Mouse (Mus musculus) spleen, embryonic (tissue): ENCODE measurements around the gene Mgat2.
"Not testable (repeated sequence)": the region's sequence is repeated elsewhere in the genome, so short reads cannot be mapped to it uniquely, and the experiment has no call there.

Experiments used
- CTCF ChIA-PET: fragments of 350-600 bp; sonication (Branson Sonifier 250); formaldehyde crosslinking; loops from one replicate; lab custom pipeline; 2022; lab: Charles Lee

Mgat2 gene

GRCm38 (mm10) chr12:69183583-69184308, at the start of gene Mgat2, which contains the start of gene Rpl36al:
Gene Mgat2, plus strand, starts transcription at chr12:69184157.
Gene Rpl36al, minus strand, starts transcription at chr12:69184083.
- CTCF ChIA-PET, result no interaction called here

GRCm38 (mm10) chr12:69139201-69139600, 44.8 kb upstream of the Mgat2 start:
- CTCF ChIA-PET, result no interaction called here

- CTCF ChIA-PET, result interaction anchor here (0.6 kb wide), 1 partner anchor 797 kb away, joined by 4 read pairs; no protein-coding TSS in a partner anchor
These were observed 44.1 kb upstream of the Mgat2 start for GRCm38 (mm10) chr12:69139841-69140240.

DNA sequence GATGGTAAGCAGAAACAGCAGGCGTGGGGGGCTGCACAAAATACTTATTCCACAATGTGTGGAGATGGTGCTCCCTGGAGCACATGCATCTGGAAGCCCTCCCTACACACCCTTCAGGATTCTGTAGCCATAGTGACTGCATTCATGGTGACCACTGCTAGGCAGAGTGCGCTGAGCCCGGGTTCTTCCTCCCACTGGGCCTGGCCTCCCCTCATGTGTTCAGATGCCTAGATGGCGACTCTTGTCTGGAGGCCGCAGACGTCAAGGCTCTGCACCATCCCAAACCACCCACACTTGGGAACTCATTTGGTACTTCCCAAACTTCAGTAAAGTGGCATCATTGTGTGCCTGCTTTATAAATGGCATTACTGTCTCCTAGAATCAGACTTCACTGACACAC, 40.5 kb upstream of the Mgat2 start:
- CTCF ChIA-PET, result no interaction called here

GRCm38 (mm10) chr12:69147166-69147735, 36.7 kb upstream of the Mgat2 start:
- CTCF ChIA-PET, result no interaction called here

- CTCF ChIA-PET, result no interaction called here
These were observed 33.9 kb upstream of the Mgat2 start for GRCm38 (mm10) chr12:69150049-69150448.

DNA sequence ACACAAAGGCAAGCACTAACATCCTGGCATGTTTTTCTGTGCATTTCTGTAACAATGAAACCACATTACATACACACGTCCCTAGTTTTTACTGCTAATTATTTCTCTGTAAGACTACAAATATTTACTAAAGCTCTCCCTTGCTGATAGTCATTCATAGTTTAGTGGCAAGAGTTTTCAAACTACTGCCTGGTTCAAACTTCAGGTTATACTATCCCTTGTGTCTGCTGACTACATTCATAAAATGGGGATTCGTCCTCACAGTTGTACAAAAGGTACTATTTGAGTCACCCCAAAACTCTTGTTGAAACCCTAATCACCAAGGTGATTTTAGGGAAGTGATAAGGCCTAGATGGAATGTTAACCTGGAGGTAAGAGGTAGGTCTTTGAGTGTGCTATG, 28.0 kb upstream of the Mgat2 start:
- CTCF ChIA-PET, result interaction anchor here (0.6 kb wide), 1 partner anchor 23 kb away, joined by 5 read pairs; no protein-coding TSS in a partner anchor

- CTCF ChIA-PET, result interaction anchor here (0.6 kb wide), 1 partner anchor 22 kb away, joined by 5 read pairs; no protein-coding TSS in a partner anchor
These were observed 27.5 kb upstream of the Mgat2 start for GRCm38 (mm10) chr12:69156436-69156835.

DNA sequence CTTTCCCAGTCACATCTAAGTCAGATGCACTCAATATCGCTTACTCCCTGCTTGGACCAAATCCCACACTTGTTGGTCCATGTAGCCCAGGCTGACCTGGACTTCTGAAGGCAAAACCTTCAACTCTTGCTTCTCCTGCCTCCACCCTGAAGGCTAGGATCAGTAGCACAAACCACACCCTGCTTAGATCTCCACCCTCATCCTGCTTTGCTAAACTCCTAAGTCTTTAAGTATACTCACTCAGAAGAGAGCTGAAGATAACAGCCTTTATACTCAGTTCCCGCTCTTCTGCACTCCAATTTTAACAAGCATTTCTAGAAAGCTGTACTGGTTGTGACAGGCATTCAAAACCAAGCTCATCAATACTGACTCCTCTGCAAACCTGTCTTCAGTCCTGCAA, 26.9 kb upstream of the Mgat2 start:
- CTCF ChIA-PET, result interaction anchor here (0.6 kb wide), 1 partner anchor 11 kb away, joined by 22 read pairs; no protein-coding TSS in a partner anchor

DNA sequence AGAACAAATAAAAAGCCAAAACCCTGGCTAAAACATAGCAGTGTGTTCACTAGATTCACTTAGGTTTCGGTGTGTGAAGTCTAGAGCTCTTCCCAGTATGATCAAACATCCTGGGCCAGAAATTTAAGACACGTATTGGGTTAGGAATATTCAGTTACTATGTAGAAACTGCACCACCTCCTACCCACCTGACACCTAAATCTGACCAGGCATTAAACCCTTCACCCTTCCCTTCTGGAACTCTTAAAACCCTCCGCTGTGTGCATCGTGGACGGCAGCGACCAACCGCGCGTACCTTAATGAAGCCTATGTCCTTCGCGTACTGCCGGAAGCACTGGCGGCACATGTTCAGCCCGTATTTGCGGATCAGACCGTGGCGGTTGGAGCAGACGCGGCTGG, 25.6 kb upstream of the Mgat2 start:
- CTCF ChIA-PET, result no interaction called here

DNA sequence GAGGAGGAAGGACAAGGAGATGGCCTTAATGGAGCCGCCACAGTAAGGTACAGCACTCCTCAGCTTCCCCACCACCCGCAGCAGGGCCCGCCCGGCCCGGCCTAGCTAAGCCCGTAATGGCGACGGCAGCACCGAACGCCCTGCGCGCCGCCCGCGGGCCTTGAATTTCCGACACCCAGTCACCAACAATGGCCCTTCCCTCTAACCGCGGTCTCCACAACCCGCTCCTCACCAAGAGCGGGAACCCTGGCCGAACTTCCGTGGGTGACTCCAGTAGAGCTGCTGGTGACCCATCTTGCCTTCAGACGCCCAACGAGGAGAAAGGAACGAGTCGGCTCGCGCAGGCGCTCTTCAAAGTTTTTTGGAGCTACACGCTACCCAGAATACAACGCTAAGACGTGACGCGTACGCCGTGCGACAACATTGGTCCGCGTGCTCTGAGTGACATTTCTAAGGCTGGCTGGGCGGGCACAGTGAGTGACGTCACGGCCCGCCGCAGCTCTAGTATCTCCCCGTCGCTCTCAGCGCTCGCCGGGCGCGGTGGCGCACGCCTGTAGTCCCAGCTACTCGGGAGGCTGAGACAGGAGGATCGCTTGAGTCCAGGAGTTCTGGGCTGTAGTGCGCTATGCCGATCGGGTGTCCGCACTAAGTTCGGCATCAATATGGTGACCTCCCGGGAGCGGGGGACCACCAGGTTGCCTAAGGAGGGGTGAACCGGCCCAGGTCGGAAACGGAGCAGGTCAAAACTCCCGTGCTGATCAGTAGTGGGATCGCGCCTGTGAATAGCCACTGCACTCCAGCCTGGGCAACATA, 25.0 kb upstream of the Mgat2 start, which contains the start of gene Rps29:
Rps29 (minus strand) TSS at position 422 of the 813 bp plus-strand sequence.
- CTCF ChIA-PET, result not testable (repeated sequence)

DNA sequence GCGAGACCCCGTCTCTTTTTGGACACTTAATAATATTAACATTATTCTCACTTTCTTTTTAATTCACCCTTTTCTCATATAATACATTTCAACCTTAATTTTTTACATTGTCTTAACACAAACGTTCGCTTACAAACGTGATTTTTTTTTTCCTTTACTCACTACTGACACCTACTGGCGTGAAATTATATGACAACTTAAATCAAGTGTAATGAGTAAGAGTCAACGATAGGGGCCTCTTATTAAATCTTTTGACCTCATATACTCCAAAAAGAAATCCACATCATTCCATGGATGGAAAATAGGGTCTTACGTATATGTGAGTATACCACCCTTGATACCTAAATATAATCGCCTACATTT, 24.4 kb upstream of the Mgat2 start:
- CTCF ChIA-PET, result interaction anchor here (0.7 kb wide), 1 partner anchor 29 kb away, joined by 5 read pairs; no protein-coding TSS in a partner anchor

- CTCF ChIA-PET, result interaction anchor here (0.6 to 1.0 kb wide), 4 partner anchors 10 to 1246 kb away, joined by 3 to 8 read pairs (median 4); no protein-coding TSS in a partner anchor
These were observed 23.3 kb upstream of the Mgat2 start for GRCm38 (mm10) chr12:69160677-69161076.

GRCm38 (mm10) chr12:69163586-69163985, 20.4 kb upstream of the Mgat2 start:
- CTCF ChIA-PET, result not testable (repeated sequence)

- CTCF ChIA-PET, result interaction anchor here (0.7 kb wide), 1 partner anchor 409 kb away, joined by 7 read pairs; no protein-coding TSS in a partner anchor
These were observed 19.1 kb upstream of the Mgat2 start for GRCm38 (mm10) chr12:69164904-69165303.

GRCm38 (mm10) chr12:69166861-69167581, 16.9 kb upstream of the Mgat2 start:
- CTCF ChIA-PET, result not testable (repeated sequence)

DNA sequence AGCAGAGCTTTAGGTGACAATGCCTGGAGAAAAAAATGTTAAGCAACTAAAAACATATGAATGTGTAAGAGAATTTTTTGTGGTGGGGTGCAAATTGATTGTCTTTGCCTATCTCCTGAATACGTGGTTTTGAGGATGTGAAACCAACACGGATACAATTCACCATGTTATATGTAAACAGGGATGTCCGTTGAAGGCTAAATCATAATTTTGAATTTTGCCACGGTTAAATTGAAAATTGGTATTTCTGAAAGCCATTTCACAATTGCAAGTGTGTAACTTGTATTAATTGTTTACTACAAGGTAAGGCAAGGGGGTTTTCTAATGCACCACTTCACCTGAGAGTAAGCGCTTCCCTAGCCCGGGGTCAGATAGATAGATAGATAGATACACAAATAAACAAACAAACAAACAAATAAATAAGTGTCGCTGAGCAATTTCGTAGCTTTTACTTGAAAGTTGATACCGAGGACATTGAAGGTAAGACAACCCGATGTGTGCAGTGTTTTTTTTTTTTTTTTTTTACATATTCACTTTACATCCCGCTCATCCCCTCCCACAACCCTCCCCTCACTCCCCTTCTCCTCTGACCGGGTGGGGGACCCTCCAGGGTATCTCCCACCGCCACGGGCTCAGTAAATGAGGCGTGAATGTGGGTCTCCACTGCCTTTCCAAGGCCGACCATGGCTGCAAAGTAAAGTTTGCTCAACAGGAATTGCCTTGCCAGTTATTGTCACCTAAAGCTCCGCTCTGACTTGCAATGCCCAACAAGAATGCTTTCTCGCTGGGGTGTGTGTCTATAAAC, 16.1 kb upstream of the Mgat2 start:
- CTCF ChIA-PET, result interaction anchor here (0.7 kb wide), 2 partner anchors 11 to 19 kb away, joined by 6 to 22 read pairs; no protein-coding TSS in a partner anchor

DNA sequence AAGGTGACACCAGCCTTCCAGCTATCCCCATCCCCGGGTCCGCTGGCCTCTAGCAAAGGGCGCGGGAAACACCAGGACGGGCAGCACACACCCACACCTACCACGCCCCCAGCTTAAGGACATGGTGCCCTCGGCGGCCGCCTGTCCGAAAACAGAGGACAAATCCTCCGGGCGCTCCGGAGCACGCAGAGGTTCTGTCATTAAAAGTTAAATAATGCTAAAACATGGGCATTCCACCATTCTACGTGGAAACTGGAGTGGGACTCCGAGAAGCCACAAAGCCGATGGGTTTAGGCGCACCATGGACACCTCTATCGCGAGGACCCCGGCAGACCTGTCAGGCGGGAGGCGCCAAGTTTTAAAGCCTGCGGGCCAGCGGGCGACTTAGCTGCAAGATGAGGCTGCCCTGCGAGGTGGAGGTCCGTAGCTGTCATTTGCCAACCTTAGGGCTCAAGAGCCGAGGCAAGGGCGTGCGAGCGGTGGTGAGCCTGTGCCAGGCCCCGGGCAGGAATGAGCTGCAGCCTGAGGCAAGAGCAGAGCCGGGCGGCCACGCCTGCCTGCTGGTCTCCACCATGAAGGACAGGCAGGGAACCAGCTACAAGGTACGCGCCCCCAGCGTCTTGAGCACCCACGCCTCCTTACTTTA, 15.4 kb upstream of the Mgat2 start, which contains the start of gene Lrr1:
Lrr1 (plus strand) TSS at position 354 of the 646 bp plus-strand sequence.
- CTCF ChIA-PET, result no interaction called here

DNA sequence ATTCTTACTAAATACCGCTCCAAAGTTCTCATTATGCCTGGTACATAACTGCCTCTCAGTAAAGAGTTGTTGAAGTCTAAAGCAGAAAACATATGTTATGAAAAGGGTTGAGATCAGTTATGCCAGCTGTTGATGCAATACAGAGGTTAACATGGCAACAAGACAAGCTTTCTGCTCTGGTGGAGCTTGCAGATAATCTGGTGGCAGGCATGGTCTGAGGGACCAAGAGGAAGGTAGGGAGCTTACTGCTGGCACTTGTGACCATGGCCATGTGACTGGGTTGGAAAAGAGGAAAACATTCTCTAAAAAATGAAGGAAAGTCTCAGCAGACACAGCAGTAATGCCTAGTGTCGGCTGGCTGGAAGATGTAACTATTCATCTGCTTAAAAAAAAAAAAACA, 12.7 kb upstream of the Mgat2 start:
- CTCF ChIA-PET, result no interaction called here

- CTCF ChIA-PET, result no interaction called here
These were observed 8.0 kb upstream of the Mgat2 start for GRCm38 (mm10) chr12:69175975-69176374.
